Mouse (Mus musculus) midbrain, embryonic 13.5 days (tissue): Measurements from ENCODE around the gene Hspa1a. TPM values are rescaled to one million over a fixed set of nuclear protein-coding genes. Genes with fewer than 3 reads are reported as not detected.
A peak's percentile ranks its signal among the peaks of the same experiment; 100 is the strongest.
"Not testable (repeated sequence)": the region's sequence is repeated elsewhere in the genome, so short reads cannot be mapped to it uniquely, and the experiment has no call there.

Experiments used
- ATAC-seq: fragments of 200-750 bp; cut with Nextera tagmentation; 2 replicates; pipeline ENCODE4 v1.8.0; 2017; ENCODE audit warnings: mild to moderate bottlenecking, moderate TSS enrichment, moderate library complexity
- H3K27ac ChIP-seq: fragments of 300-500 bp; sonication (generic); 2 replicates; pipeline ENCODE4 v1.5.1; 2015; ENCODE audit warnings: inconsistent platforms, mild to moderate bottlenecking, moderate library complexity
- H3K27me3 ChIP-seq: fragments of 300-500 bp; sonication (generic); 2 replicates; pipeline ENCODE4 v1.6.1; 2015; ENCODE audit warnings: mild to moderate bottlenecking, inconsistent platforms
- H3K36me3 ChIP-seq: fragments of 300-500 bp; sonication (generic); 2 replicates; pipeline ENCODE4 v1.6.1; 2015; ENCODE audit warnings: mild to moderate bottlenecking, inconsistent platforms
- H3K4me1 ChIP-seq: fragments of 300-500 bp; sonication (generic); replicated peaks from 2 replicates; pipeline ENCODE4 v1.6.1; 2015; ENCODE audit warnings: inconsistent platforms
- H3K4me2 ChIP-seq: fragments of 300-500 bp; sonication (generic); replicated peaks from 2 replicates; pipeline ENCODE4 v1.6.1; 2015; ENCODE audit warnings: moderate library complexity, mild to moderate bottlenecking, inconsistent platforms
- H3K4me3 ChIP-seq: fragments of 300-500 bp; sonication (generic); replicated peaks from 2 replicates; pipeline ENCODE4 v1.5.1; 2015; ENCODE audit warnings: mild to moderate bottlenecking, inconsistent platforms
- H3K9ac ChIP-seq: fragments of 300-500 bp; sonication (generic); replicated peaks from 2 replicates; pipeline ENCODE4 v1.6.1; 2015; ENCODE audit warnings: mild to moderate bottlenecking, inconsistent platforms
- H3K9me3 ChIP-seq: fragments of 300-500 bp; sonication (generic); 2 replicates; pipeline ENCODE4 v1.6.1; 2016; ENCODE audit warnings: mild to moderate bottlenecking, inconsistent platforms
- WGBS: fragments of 180-500 bp; shearing (Covaris S2); methylation state at CpG from one replicate; pipeline ENCODE4 v1.1.7; 2015; 5-methylcytosine and 5-hydroxymethylcytosine counted together
- polyA plus RNA-seq: library from polyadenylated mRNA; unstranded; fragments of >200 nt; fragmentation: Nextera tagmentation; extraction: Ambion mirVana; gene quantifications from 2 replicates; pipeline ENCODE4 v1.2.1, GENCODE M21; 2015

Gene Hspa1a
- polyA plus RNA-seq, 1 experiment from 2014 or later: 2.9 TPM

- H3K4me3 ChIP-seq: peak within 1 kb of the TSS; percentile 40
- H3K27ac ChIP-seq, H3K36me3 ChIP-seq, H3K9me3 ChIP-seq: not testable (repeated sequence)
- ATAC-seq: peak; percentile 95
- H3K4me1 ChIP-seq: peaks cover 12% of the 10 kb centered on the region; the same call in 1 of the 2 replicates
- peak within 1 kb of the TSS; percentile 64 for H3K4me2 ChIP-seq
- peaks cover 55% of the 10 kb centered on the region for H3K27me3 ChIP-seq
- 0% methylated on average over 27 of the region's 32 CpGs for WGBS
- H3K9ac ChIP-seq: peak within 1 kb of the TSS; percentile 40
Measured at GRCm38 (mm10) chr17:34959130-34959778, 12.7 kb downstream of the Hspa1a start, which contains the start of gene Hspa1b. Hspa1b (minus strand) TSS chr17:34959238.

- H3K9me3 ChIP-seq, H3K9ac ChIP-seq, H3K27ac ChIP-seq, H3K36me3 ChIP-seq: not testable (repeated sequence)
- H3K4me2 ChIP-seq: peak overlapping the region; percentile 64
- peaks cover 12% of the 10 kb centered on the region; the same call in 1 of the 2 replicates for H3K4me1 ChIP-seq
- ATAC-seq: peak; percentile 55; the same call in 1 of the 2 replicates
- WGBS: 1% methylated on average over 32 of the region's 47 CpGs
- H3K4me3 ChIP-seq: peak overlapping the region; percentile 40
- peaks cover 55% of the 10 kb centered on the region for H3K27me3 ChIP-seq
Measured at GRCm38 (mm10) chr17:34958734-34959129, 13.2 kb downstream of the Hspa1a start.

GRCm38 (mm10) chr17:34957966-34958365, 14.0 kb downstream of the Hspa1a start:
- H3K4me3 ChIP-seq: not testable (repeated sequence)
- H3K27me3 ChIP-seq: peaks cover 51% of the 10 kb centered on the region

GRCm38 (mm10) chr17:34957291-34957690, 14.7 kb downstream of the Hspa1a start:
- Histone ChIP-seq H3K4me1 (peaks cover 12% of the 10 kb centered on the region; the same call in 1 of the 2 replicates), H3K27me3 (peaks cover 47% of the 10 kb centered on the region)
- H3K9ac ChIP-seq, H3K9me3 ChIP-seq, H3K4me2 ChIP-seq, H3K4me3 ChIP-seq, ATAC-seq, H3K27ac ChIP-seq, H3K36me3 ChIP-seq: not testable (repeated sequence)
- 26% methylated on average over 35 of the region's 40 CpGs for WGBS

More at GRCm38 (mm10) chr17:34957966-34958365, 14.0 kb downstream of the Hspa1a start:
- 33% methylated on average over 31 of the region's 40 CpGs for WGBS
- peaks cover 12% of the 10 kb centered on the region; the same call in 1 of the 2 replicates for H3K4me1 ChIP-seq
- not testable (repeated sequence) for ATAC-seq, H3K36me3 ChIP-seq, H3K9me3 ChIP-seq, H3K4me2 ChIP-seq, H3K27ac ChIP-seq, H3K9ac ChIP-seq

- Histone ChIP-seq H3K4me2 (no peak overlapping the region), H3K36me3 (no peaks in the 10 kb centered on the region), H3K9me3 (no peaks in the 10 kb centered on the region), H3K27me3 (peaks cover 39% of the 10 kb centered on the region), H3K9ac (no peak overlapping the region), H3K27ac (no peak overlapping the region), H3K4me3 (no peak overlapping the region), H3K4me1 (peaks cover 12% of the 10 kb centered on the region; the same call in 1 of the 2 replicates)
- no peak for ATAC-seq
- WGBS: 37% methylated on average over 1 of the region's 1 CpGs
Measured at GRCm38 (mm10) chr17:34956340-34956739, 15.6 kb downstream of the Hspa1a start.

- Histone ChIP-seq H3K4me1 (peaks cover 16% of the 10 kb centered on the region), H3K9ac (no peak overlapping the region), H3K9me3 (no peaks in the 10 kb centered on the region), H3K36me3 (peaks cover under 1% of the 10 kb centered on the region; the same call in 1 of the 2 replicates), H3K27ac (no peak overlapping the region), H3K4me3 (no peak overlapping the region), H3K4me2 (no peak overlapping the region), H3K27me3 (peaks cover 34% of the 10 kb centered on the region)
- ATAC-seq: no peak
- 81% methylated on average over 3 of the region's 3 CpGs for WGBS
Measured at GRCm38 (mm10) chr17:34955884-34956283, 16.1 kb downstream of the Hspa1a start.

GRCm38 (mm10) chr17:34954831-34955230, 17.1 kb downstream of the Hspa1a start:
- Histone ChIP-seq H3K9ac (no peak overlapping the region; the same call in 1 of the 2 replicates), H3K4me2 (no peak overlapping the region), H3K36me3 (peaks cover 11% of the 10 kb centered on the region), H3K9me3 (no peaks in the 10 kb centered on the region), H3K4me1 (peaks cover 21% of the 10 kb centered on the region), H3K4me3 (no peak overlapping the region), H3K27ac (no peak overlapping the region), H3K27me3 (peaks cover 25% of the 10 kb centered on the region)
- ATAC-seq: no peak
- WGBS: 82% methylated on average over 4 of the region's 4 CpGs

GRCm38 (mm10) chr17:34953904-34954303, 18.1 kb downstream of the Hspa1a start:
- peaks cover 22% of the 10 kb centered on the region for H3K27me3 ChIP-seq
- no peak overlapping the region for H3K27ac ChIP-seq
- H3K9ac ChIP-seq: no peak overlapping the region
- H3K36me3 ChIP-seq: peaks cover 17% of the 10 kb centered on the region
- H3K9me3 ChIP-seq: no peaks in the 10 kb centered on the region
- H3K4me2 ChIP-seq: no peak overlapping the region
- H3K4me3 ChIP-seq: no peak overlapping the region
- 92% methylated on average over 4 of the region's 4 CpGs for WGBS
- H3K4me1 ChIP-seq: peaks cover 18% of the 10 kb centered on the region
- no peak for ATAC-seq

- Histone ChIP-seq H3K4me2 (peak overlapping the region; percentile 97; the same call in 1 of the 2 replicates), H3K4me1 (peaks cover 18% of the 10 kb centered on the region), H3K4me3 (no peak overlapping the region), H3K27ac (no peak overlapping the region), H3K36me3 (peaks cover 17% of the 10 kb centered on the region), H3K27me3 (peaks cover 22% of the 10 kb centered on the region), H3K9me3 (no peaks in the 10 kb centered on the region), H3K9ac (no peak overlapping the region)
- WGBS: 90% methylated on average over 3 of the region's 3 CpGs
- no peak for ATAC-seq
Measured at GRCm38 (mm10) chr17:34953258-34953657, 18.7 kb downstream of the Hspa1a start.

- H3K4me3 ChIP-seq: peak overlapping the region; percentile 75
- peaks cover 22% of the 10 kb centered on the region for H3K27me3 ChIP-seq
- H3K4me2 ChIP-seq: peak overlapping the region; percentile 97
- under 1% methylated on average over 23 of the region's 23 CpGs for WGBS
- peaks cover 17% of the 10 kb centered on the region for H3K36me3 ChIP-seq
- no peaks in the 10 kb centered on the region for H3K9me3 ChIP-seq
- H3K27ac ChIP-seq: peak overlapping the region; percentile 92
- peaks cover 18% of the 10 kb centered on the region for H3K4me1 ChIP-seq
- H3K9ac ChIP-seq: peak overlapping the region; percentile 97
- ATAC-seq: peak; percentile 83
Measured at GRCm38 (mm10) chr17:34952378-34953040, 19.4 kb downstream of the Hspa1a start.

GRCm38 (mm10) chr17:34951636-34952377, 20.1 kb downstream of the Hspa1a start:
- H3K9me3 ChIP-seq: no peaks in the 10 kb centered on the region
- H3K9ac ChIP-seq: peak overlapping the region; percentile 97
- H3K36me3 ChIP-seq: peaks cover 17% of the 10 kb centered on the region
- H3K27ac ChIP-seq: peak overlapping the region; percentile 92
- H3K4me1 ChIP-seq: peaks cover 18% of the 10 kb centered on the region
- H3K4me3 ChIP-seq: peak overlapping the region; percentile 75
- ATAC-seq: 0 out of 2 replicates have a peak, but pooled peaks have one; percentile 2
- peaks cover 20% of the 10 kb centered on the region for H3K27me3 ChIP-seq
- WGBS: under 1% methylated on average over 29 of the region's 29 CpGs
- H3K4me2 ChIP-seq: peak overlapping the region; percentile 97
